Mouse (Mus musculus) embryonic facial prominence, embryonic 11.5 days (tissue): ENCODE measurements at regions not wholly inside any gene's neighbourhood (a gene's known extent, or its start where the extent isn't known, plus 50 kb on each side); places are given as distances from the start of the nearest gene placed in this dataset.

Experiments used
- ATAC-seq: fragments of 200-750 bp; cut with Nextera tagmentation; replicated peaks from 2 replicates; pipeline ENCODE4 v1.8.0; 2017; ENCODE audit warnings: low read depth; ENCODE audit not compliant: insufficient number of reproducible peaks, low FRiP score, low TSS enrichment
- DNase-seq: peaks from one replicate; pipeline ENCODE4 v3.0.0-alpha.2; 2015; ENCODE audit warnings: low spot score
- H3K27ac ChIP-seq: fragments of 300-500 bp; sonication (generic); replicated peaks from 2 replicates; pipeline ENCODE4 v1.5.1; 2014; ENCODE audit warnings: mild to moderate bottlenecking, low read depth, low read length, control low read depth
- H3K27me3 ChIP-seq: fragments of 300-500 bp; sonication (generic); 2 replicates; pipeline ENCODE4 v1.6.1; 2014; ENCODE audit warnings: mild to moderate bottlenecking, low read length, moderate library complexity, mixed read lengths; ENCODE audit not compliant: control insufficient read depth, insufficient read depth
- H3K36me3 ChIP-seq: fragments of 300-500 bp; sonication (generic); replicated peaks from 2 replicates; pipeline ENCODE4 v1.6.1; 2014; ENCODE audit warnings: low read depth, mild to moderate bottlenecking, low read length, moderate library complexity, mixed read lengths; ENCODE audit not compliant: control insufficient read depth, insufficient read depth
- H3K4me1 ChIP-seq: fragments of 300-500 bp; sonication (generic); 2 replicates; pipeline ENCODE4 v1.6.1; 2014; ENCODE audit warnings: low read length, mixed read lengths; ENCODE audit not compliant: control insufficient read depth, insufficient read depth
- H3K4me2 ChIP-seq: fragments of 300-500 bp; sonication (generic); 2 replicates; pipeline ENCODE4 v1.6.1; 2014; ENCODE audit warnings: low read depth, mild to moderate bottlenecking, control low read depth, low read length, moderate library complexity
- H3K4me3 ChIP-seq: fragments of 300-500 bp; sonication (generic); 2 replicates; pipeline ENCODE4 v1.5.1; 2014; ENCODE audit warnings: low read depth, low read length, control low read depth
- H3K9ac ChIP-seq: fragments of 300-500 bp; sonication (generic); replicated peaks from 2 replicates; pipeline ENCODE4 v1.6.1; 2014; ENCODE audit warnings: mild to moderate bottlenecking, control low read depth, low read length
- H3K9me3 ChIP-seq: fragments of 300-500 bp; sonication (generic); replicated peaks from 2 replicates; pipeline ENCODE4 v1.6.1; 2016; ENCODE audit warnings: mild to moderate bottlenecking, low read length, inconsistent platforms, mixed read lengths; ENCODE audit not compliant: control insufficient read depth
- WGBS: fragments of 180-500 bp; shearing (Covaris S2); extraction: QIAGEN DNeasy Blood & Tissue Kit; methylation state at CpG from one replicate; pipeline ENCODE4 v1.1.7; 2014; 5-methylcytosine and 5-hydroxymethylcytosine counted together

DNA sequence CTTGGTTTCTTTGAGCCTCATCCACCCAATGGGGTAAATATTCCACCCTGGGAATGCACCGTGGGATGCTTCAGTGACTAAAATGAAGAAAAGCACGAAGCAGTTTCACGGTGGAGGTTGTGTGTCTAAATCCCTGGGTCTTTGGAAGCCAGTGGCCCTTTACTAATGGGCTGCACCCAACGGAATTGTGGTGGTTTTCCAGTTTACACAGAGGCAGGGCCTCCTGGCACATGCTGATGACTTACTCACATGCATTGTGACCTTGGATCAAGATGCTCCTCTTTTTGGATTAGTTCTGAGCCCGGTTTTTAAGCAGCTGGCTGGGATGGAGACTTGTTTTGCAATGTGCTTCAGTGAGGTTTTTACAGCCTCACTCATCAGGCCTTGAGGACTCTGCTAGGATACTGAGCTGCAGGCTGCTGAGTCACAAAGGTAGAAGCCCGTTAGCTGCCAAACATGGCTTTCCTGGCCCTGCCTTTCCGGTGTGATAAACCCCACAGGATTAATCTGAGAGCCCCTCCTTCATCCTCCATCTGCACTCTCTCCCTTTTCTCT is 222.3 kb downstream of the Barx2 start:
- H3K9ac ChIP-seq, result no peak overlapping the region
- no peaks in the 10 kb centered on the region for H3K36me3 ChIP-seq
- DNase-seq, result no peak
- H3K4me3 ChIP-seq, result no peak overlapping the region
- no peak overlapping the region for H3K27ac ChIP-seq
- no peaks in the 10 kb centered on the region for H3K4me1 ChIP-seq
- ATAC-seq, result no peak
- H3K27me3 ChIP-seq, result no peaks in the 10 kb centered on the region
- H3K9me3 ChIP-seq, result no peaks in the 10 kb centered on the region
- H3K4me2 ChIP-seq, result no peak overlapping the region
- 74% methylated on average over 7 of the region's 7 CpGs for WGBS

DNA sequence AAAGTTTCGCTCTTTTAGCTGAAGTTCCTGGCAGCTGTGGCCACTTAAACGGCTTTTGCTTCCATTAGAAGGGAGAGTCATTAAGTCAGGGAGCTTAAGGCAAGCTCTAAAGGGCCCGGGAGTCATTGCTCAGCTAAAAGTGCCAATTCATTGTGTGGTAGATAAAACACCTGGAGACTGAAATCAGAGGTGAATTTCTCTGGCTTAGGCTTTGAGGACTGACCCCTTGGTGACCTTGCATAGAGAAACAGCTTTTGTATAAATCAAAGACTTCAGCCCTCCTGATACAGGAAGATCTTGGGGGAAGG is 224.1 kb upstream of the Tmem45b start:
- Histone ChIP-seq H3K4me2 (peak overlapping the region; percentile 27), H3K4me3 (no peak overlapping the region), H3K4me1 (peaks cover 5% of the 10 kb centered on the region), H3K9ac (no peak overlapping the region), H3K9me3 (no peaks in the 10 kb centered on the region), H3K36me3 (no peaks in the 10 kb centered on the region), H3K27me3 (no peaks in the 10 kb centered on the region), H3K27ac (no peak overlapping the region)
- DNase-seq (no peak), ATAC-seq (0 out of 2 replicates have a peak, but pooled peaks have one; percentile 5)
- WGBS, result 1% methylated on average over 3 of the region's 3 CpGs

DNA sequence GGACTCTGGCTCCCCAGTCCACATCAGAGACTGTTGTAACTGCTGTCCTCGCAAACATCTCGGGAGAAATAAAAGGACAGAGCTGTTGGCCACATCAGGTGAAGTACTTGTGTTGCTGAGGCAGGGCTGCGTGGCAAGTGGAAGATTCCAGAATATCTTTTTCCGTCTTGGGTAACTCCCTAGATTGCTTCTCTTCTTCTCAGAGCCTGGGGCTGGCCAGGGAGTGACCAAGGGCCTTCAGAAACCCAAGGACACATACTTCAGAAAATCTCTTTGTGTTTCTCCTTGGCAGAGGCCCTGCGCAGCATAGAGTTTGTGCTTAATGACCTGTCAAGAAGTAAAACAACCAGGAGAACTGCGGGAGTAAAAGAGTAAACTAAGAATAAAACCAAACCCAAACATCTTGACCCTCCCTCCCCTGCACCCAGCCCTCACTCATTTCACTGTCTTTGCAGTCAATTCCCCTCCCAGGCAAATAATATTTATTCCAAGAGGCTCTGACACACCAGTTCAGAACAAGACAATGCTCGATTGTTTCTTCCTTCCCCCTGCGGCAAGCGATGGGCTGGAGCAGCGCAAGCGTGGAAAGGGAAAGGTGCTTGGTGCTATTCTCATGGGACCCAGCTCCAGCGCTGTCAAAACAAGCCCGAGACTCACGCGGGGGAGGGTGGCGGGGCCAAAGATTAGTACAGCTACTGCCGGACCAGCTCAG is 223.6 kb upstream of the Tmem45b start:
- Histone ChIP-seq H3K4me2 (peak overlapping the region; percentile 27), H3K27me3 (no peaks in the 10 kb centered on the region), H3K9ac (no peak overlapping the region), H3K36me3 (no peaks in the 10 kb centered on the region), H3K27ac (no peak overlapping the region), H3K4me1 (peaks cover 6% of the 10 kb centered on the region), H3K9me3 (no peaks in the 10 kb centered on the region), H3K4me3 (no peak overlapping the region)
- 0 out of 2 replicates have a peak, but pooled peaks have one; percentile 25 for ATAC-seq
- peak; percentile 69 for DNase-seq
- 19% methylated on average over 17 of the region's 17 CpGs for WGBS

DNA sequence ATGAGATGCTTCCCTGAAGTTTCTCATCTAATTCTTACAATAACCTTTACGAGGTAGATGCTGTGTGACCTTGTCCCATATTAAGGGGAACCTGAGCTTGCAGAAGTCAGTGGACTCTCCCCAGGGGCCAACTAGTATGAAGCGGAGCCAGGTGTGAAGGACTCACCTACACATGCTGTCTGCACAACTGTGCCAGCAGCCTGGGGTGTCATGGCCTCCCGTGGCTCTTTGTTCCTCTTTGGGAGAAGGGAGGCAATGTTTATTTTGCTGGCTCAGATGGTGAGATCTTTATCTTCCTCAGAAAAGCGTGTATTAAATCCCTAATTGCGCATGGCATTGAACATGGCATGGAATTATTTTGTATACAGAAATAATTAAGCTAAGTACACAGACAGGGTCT is 222.2 kb upstream of the Tmem45b start:
- no peak overlapping the region for H3K27ac ChIP-seq
- no peak for ATAC-seq
- H3K4me2 ChIP-seq, result no peak overlapping the region
- H3K4me1 ChIP-seq, result peaks cover 6% of the 10 kb centered on the region
- no peak overlapping the region for H3K4me3 ChIP-seq
- H3K9ac ChIP-seq, result no peak overlapping the region
- no peak for DNase-seq
- no peaks in the 10 kb centered on the region for H3K36me3 ChIP-seq
- H3K27me3 ChIP-seq, result no peaks in the 10 kb centered on the region
- WGBS, result 78% methylated on average over 5 of the region's 5 CpGs
- H3K9me3 ChIP-seq, result no peaks in the 10 kb centered on the region

DNA sequence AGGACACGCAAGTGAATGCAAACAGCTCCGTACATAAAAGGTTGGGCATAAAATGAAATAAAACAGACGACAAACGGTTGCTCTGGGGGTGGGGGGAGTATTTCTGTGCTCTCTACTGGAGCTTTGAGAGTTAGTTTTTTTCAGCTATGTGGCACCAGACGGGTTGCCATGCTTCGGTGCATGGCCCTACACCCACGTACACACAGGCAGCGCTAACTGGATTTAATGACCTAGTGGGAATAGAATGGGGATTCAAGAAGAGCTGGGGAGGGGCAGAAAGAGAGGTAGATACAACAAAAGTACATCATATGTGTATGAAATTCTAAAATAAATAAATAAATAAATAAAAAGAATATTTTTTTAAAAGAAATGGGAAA is 220.5 kb upstream of the Tmem45b start:
- no peak for DNase-seq
- Histone ChIP-seq H3K9ac (no peak overlapping the region), H3K9me3 (no peaks in the 10 kb centered on the region), H3K27ac (no peak overlapping the region), H3K4me2 (no peak overlapping the region), H3K36me3 (no peaks in the 10 kb centered on the region), H3K4me3 (no peak overlapping the region), H3K4me1 (peaks cover 6% of the 10 kb centered on the region), H3K27me3 (no peaks in the 10 kb centered on the region)
- ATAC-seq, result no peak
- WGBS, result 80% methylated on average over 8 of the region's 8 CpGs

DNA sequence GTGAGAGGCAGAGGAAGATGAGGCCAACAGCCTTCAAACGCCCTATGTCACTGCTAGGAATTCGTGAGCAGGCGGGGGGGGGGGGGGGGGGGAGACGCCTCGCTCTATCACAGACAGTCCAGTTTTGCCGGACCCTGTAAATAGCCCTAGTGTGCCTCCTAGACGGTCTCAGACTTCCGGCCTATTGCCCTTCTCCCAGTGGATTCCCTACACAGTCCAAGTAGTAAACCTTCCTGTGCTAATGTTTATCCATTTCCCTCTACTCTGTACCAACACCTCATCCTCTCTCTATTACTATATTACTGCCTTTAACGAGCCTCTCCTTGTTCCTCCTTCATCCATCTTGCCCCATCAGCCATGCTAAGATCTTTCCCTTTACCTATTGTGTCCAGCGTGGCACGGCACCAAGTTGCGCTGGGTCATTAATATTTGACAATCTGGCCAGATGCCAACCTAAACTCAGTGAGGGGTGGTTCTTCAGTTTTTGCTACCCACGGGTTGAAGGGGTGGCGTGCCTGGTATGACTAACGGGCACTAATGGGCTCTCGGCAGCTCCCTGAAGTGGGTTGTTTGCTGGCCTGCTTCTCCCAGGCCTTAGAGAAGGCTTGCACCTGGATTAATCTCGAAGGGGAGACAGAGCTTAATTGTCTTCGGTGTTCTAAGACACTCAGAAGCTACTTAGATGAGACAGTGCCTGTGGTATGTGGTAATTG is 220.0 kb upstream of the Tmem45b start:
- no peaks in the 10 kb centered on the region for H3K36me3 ChIP-seq
- H3K4me1 ChIP-seq, result peaks cover 6% of the 10 kb centered on the region
- ATAC-seq (no peak), DNase-seq (no peak)
- no peak overlapping the region for H3K27ac ChIP-seq
- no peak overlapping the region for H3K9ac ChIP-seq
- no peaks in the 10 kb centered on the region for H3K9me3 ChIP-seq
- no peak overlapping the region for H3K4me2 ChIP-seq
- no peak overlapping the region for H3K4me3 ChIP-seq
- WGBS, result 61% methylated on average over 15 of the region's 18 CpGs
- no peaks in the 10 kb centered on the region for H3K27me3 ChIP-seq

DNA sequence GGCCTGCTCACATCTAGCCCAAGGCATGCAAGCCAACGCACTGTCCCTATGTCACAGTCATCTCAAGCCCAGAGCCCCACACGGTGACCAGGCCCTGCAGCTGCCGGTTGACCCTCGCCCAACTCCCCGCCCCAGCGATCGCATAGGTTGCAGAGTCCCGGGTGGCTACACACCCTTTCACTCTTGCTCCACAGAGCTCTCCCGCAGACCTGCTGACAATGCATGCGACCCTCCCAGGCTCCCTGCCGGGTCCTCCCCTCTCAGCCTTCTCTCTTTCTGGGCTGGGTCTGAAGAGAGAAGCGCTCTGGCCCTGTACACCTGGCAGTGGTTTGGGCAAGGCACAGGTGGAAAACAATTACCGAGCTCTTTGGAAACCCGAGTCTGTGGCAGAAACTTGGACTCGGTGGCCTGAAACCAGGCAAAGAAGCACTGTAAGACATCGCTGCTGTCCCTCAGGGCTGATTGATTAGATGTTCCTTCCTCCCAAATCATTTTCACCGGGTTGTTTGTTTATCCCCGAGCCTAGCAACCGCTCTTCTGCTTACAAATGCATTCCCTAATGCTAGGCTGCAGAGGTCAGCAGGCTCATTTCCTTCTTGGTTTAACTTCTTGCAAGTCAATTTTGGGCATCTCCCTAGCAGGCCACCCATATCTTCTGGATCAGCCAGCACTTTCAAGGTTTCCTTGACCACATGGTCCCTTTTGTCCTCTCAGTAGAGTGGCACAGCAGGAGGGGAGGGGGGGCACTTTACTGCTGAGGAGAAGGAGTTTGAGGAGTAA is 219.2 kb upstream of the Tmem45b start:
- no peak overlapping the region for H3K27ac ChIP-seq

More for the DNA sequence above, 219.2 kb upstream of the Tmem45b start:
- 6% methylated on average over 19 of the region's 19 CpGs for WGBS
- Histone ChIP-seq H3K9ac (no peak overlapping the region), H3K4me2 (no peak overlapping the region; the same call in 1 of the 2 replicates), H3K27me3 (no peaks in the 10 kb centered on the region), H3K36me3 (no peaks in the 10 kb centered on the region), H3K9me3 (no peaks in the 10 kb centered on the region), H3K4me1 (peaks cover 6% of the 10 kb centered on the region), H3K4me3 (no peak overlapping the region)
- ATAC-seq (no peak), DNase-seq (peak; percentile 47)
